Mouse (Mus musculus): ENCODE data around the gene 2310034G01Rik. TPM values are rescaled to one million over a fixed set of nuclear protein-coding genes. Genes with fewer than 3 reads are reported as not detected.

2310034G01Rik gene
- polyA plus RNA-seq, 1 experiment from 2014 or later, result 1.3 TPM

GRCm38 (mm10) chr19:46348761-46349458 is 1.2 kb downstream of the 2310034G01Rik start:
- Histone ChIP-seq H3K27ac (ENCODE audit: low read depth, low read length) (no peak overlapping the region), H3K4me3 (ENCODE audit: low read depth, low read length) (peak overlapping the region; percentile 58), H3K9me3 (ENCODE audit: control insufficient read depth, low read length) (no peaks in the 10 kb centered on the region), H3K4me1 (replicated peaks; ENCODE audit: control insufficient read depth, insufficient read depth, low read length) (peaks cover 4% of the 10 kb centered on the region; the same call in 1 of the 2 replicates), H3K4me2 (ENCODE audit: low read depth, low read length, severe bottlenecking) (peak overlapping the region; percentile 93), H3K9ac (ENCODE audit: low read length) (peak overlapping the region; percentile 81), H3K36me3 (ENCODE audit: control insufficient read depth, insufficient read depth, low read length) (no peaks in the 10 kb centered on the region), H3K27me3 (ENCODE audit: control insufficient read depth, insufficient read depth, low read length) (peaks cover 13% of the 10 kb centered on the region)
- ATAC-seq (replicated peaks; ENCODE audit: low FRiP score) (peak; percentile 87), DNase-seq (ENCODE audit: low spot score) (peak; percentile 86)
- WGBS, result under 1% methylated on average over 78 of the region's 78 CpGs

GRCm38 (mm10) chr19:46347936-46348668 is 2.0 kb downstream of the 2310034G01Rik start:
- Histone ChIP-seq H3K4me3 (ENCODE audit: low read depth, low read length) (peak overlapping the region; percentile 58), H3K4me2 (ENCODE audit: low read depth, low read length, severe bottlenecking) (peak overlapping the region; percentile 93), H3K9me3 (ENCODE audit: control insufficient read depth, low read length) (no peaks in the 10 kb centered on the region), H3K4me1 (replicated peaks; ENCODE audit: control insufficient read depth, insufficient read depth, low read length) (peaks cover 4% of the 10 kb centered on the region; the same call in 1 of the 2 replicates), H3K27me3 (ENCODE audit: control insufficient read depth, insufficient read depth, low read length) (peaks cover 13% of the 10 kb centered on the region), H3K9ac (ENCODE audit: low read length) (peak overlapping the region; percentile 81), H3K36me3 (ENCODE audit: control insufficient read depth, insufficient read depth, low read length) (no peaks in the 10 kb centered on the region), H3K27ac (ENCODE audit: low read depth, low read length) (no peak overlapping the region)
- DNase-seq (ENCODE audit: low spot score), result no peak
- WGBS, result 32% methylated on average over 14 of the region's 14 CpGs
- ATAC-seq (replicated peaks; ENCODE audit: low FRiP score), result no peak

- peaks cover 13% of the 10 kb centered on the region for H3K27me3 ChIP-seq (ENCODE audit: control insufficient read depth, insufficient read depth, low read length)
- 93% methylated on average over 1 of the region's 1 CpGs for WGBS
Measured at GRCm38 (mm10) chr19:46347146-46347545, 3.0 kb downstream of the 2310034G01Rik start.

GRCm38 (mm10) chr19:46344710-46345419 is 5.2 kb downstream of the 2310034G01Rik start:
- no peaks in the 10 kb centered on the region for H3K9me3 ChIP-seq (ENCODE audit: control insufficient read depth, low read length)
- DNase-seq (ENCODE audit: low spot score) (no peak), ATAC-seq (replicated peaks; ENCODE audit: low FRiP score) (no peak)
- H3K4me1 ChIP-seq (replicated peaks; ENCODE audit: control insufficient read depth, insufficient read depth, low read length), result peaks cover 4% of the 10 kb centered on the region; the same call in 1 of the 2 replicates
- H3K4me3 ChIP-seq (ENCODE audit: low read depth, low read length), result no peak overlapping the region
- no peaks in the 10 kb centered on the region for H3K36me3 ChIP-seq (ENCODE audit: control insufficient read depth, insufficient read depth, low read length)
- H3K9ac ChIP-seq (ENCODE audit: low read length), result no peak overlapping the region
- H3K27me3 ChIP-seq (ENCODE audit: control insufficient read depth, insufficient read depth, low read length), result peaks cover 9% of the 10 kb centered on the region
- WGBS, result 30% methylated on average over 7 of the region's 7 CpGs
- no peak overlapping the region for H3K27ac ChIP-seq (ENCODE audit: low read depth, low read length)
- no peak overlapping the region for H3K4me2 ChIP-seq (ENCODE audit: low read depth, low read length, severe bottlenecking)

More at GRCm38 (mm10) chr19:46347146-46347545, 3.0 kb downstream of the 2310034G01Rik start:
- Histone ChIP-seq H3K36me3 (ENCODE audit: control insufficient read depth, insufficient read depth, low read length) (no peaks in the 10 kb centered on the region), H3K4me2 (ENCODE audit: low read depth, low read length, severe bottlenecking) (no peak overlapping the region), H3K4me1 (replicated peaks; ENCODE audit: control insufficient read depth, insufficient read depth, low read length) (peaks cover 4% of the 10 kb centered on the region; the same call in 1 of the 2 replicates), H3K27ac (ENCODE audit: low read depth, low read length) (no peak overlapping the region), H3K4me3 (ENCODE audit: low read depth, low read length) (no peak overlapping the region), H3K9me3 (ENCODE audit: control insufficient read depth, low read length) (no peaks in the 10 kb centered on the region), H3K9ac (ENCODE audit: low read length) (no peak overlapping the region)
- ATAC-seq (replicated peaks; ENCODE audit: low FRiP score), result no peak
- no peak for DNase-seq (ENCODE audit: low spot score)

- Histone ChIP-seq H3K9ac (ENCODE audit: low read length) (no peak overlapping the region), H3K36me3 (ENCODE audit: control insufficient read depth, insufficient read depth, low read length) (no peaks in the 10 kb centered on the region), H3K27me3 (ENCODE audit: control insufficient read depth, insufficient read depth, low read length) (no peaks in the 10 kb centered on the region), H3K27ac (ENCODE audit: low read depth, low read length) (no peak overlapping the region), H3K4me2 (ENCODE audit: low read depth, low read length, severe bottlenecking) (no peak overlapping the region), H3K9me3 (ENCODE audit: control insufficient read depth, low read length) (no peaks in the 10 kb centered on the region), H3K4me1 (replicated peaks; ENCODE audit: control insufficient read depth, insufficient read depth, low read length) (peaks cover 6% of the 10 kb centered on the region; the same call in 1 of the 2 replicates), H3K4me3 (ENCODE audit: low read depth, low read length) (no peak overlapping the region)
- 76% methylated on average over 7 of the region's 7 CpGs for WGBS
- DNase-seq (ENCODE audit: low spot score), result no peak
- no peak for ATAC-seq (replicated peaks; ENCODE audit: low FRiP score)
Measured at GRCm38 (mm10) chr19:46339287-46339971, 10.7 kb downstream of the 2310034G01Rik start.

GRCm38 (mm10) chr19:46338942-46339286 is 11.2 kb downstream of the 2310034G01Rik start:
- Histone ChIP-seq H3K4me3 (ENCODE audit: low read depth, low read length) (peak overlapping the region; percentile 54; the same call in 1 of the 2 replicates), H3K9ac (ENCODE audit: low read length) (0 out of 2 replicates have a peak overlapping the region, but pooled peaks have one; percentile 2), H3K4me1 (replicated peaks; ENCODE audit: control insufficient read depth, insufficient read depth, low read length) (peaks cover 6% of the 10 kb centered on the region; the same call in 1 of the 2 replicates), H3K27ac (ENCODE audit: low read depth, low read length) (no peak overlapping the region), H3K27me3 (ENCODE audit: control insufficient read depth, insufficient read depth, low read length) (no peaks in the 10 kb centered on the region), H3K9me3 (ENCODE audit: control insufficient read depth, low read length) (no peaks in the 10 kb centered on the region), H3K4me2 (ENCODE audit: low read depth, low read length, severe bottlenecking) (peak overlapping the region; percentile 19; the same call in 1 of the 2 replicates), H3K36me3 (ENCODE audit: control insufficient read depth, insufficient read depth, low read length) (no peaks in the 10 kb centered on the region)
- ATAC-seq (replicated peaks; ENCODE audit: low FRiP score) (0 out of 2 replicates have a peak, but pooled peaks have one; percentile 17), DNase-seq (ENCODE audit: low spot score) (no peak)
- 52% methylated on average over 6 of the region's 6 CpGs for WGBS

GRCm38 (mm10) chr19:46338331-46338936 is 11.7 kb downstream of the 2310034G01Rik start, which contains the start of gene Cuedc2:
Gene Cuedc2 (minus strand): TSS chr19:46338702.
- Histone ChIP-seq H3K36me3 (ENCODE audit: control insufficient read depth, insufficient read depth, low read length) (no peaks in the 10 kb centered on the region), H3K4me1 (replicated peaks; ENCODE audit: control insufficient read depth, insufficient read depth, low read length) (peaks cover 6% of the 10 kb centered on the region; the same call in 1 of the 2 replicates), H3K4me2 (ENCODE audit: low read depth, low read length, severe bottlenecking) (peak within 1 kb of the TSS; percentile 64), H3K27ac (ENCODE audit: low read depth, low read length) (no peak within 1 kb of the TSS), H3K9me3 (ENCODE audit: control insufficient read depth, low read length) (no peaks in the 10 kb centered on the region), H3K9ac (ENCODE audit: low read length) (peak within 1 kb of the TSS; percentile 69), H3K4me3 (ENCODE audit: low read depth, low read length) (peak within 1 kb of the TSS; percentile 54), H3K27me3 (ENCODE audit: control insufficient read depth, insufficient read depth, low read length) (no peaks in the 10 kb centered on the region)
- under 1% methylated on average over 31 of the region's 31 CpGs for WGBS
- DNase-seq (ENCODE audit: low spot score) (peak; percentile 97), ATAC-seq (replicated peaks; ENCODE audit: low FRiP score) (peak; percentile 90)

Data from forebrain, embryonic 11.5 days (tissue).